Mouse (Mus musculus): ENCODE measurements at regions not wholly inside any gene's neighbourhood (a gene's known extent, or its start where the extent isn't known, plus 50 kb on each side); places are given as distances from the start of the nearest gene placed in this dataset.
A peak's percentile ranks its signal among the peaks of the same experiment; 100 is the strongest.

- no peak for DNase-seq (ENCODE audit: low spot score)
Observed at GRCm38 (mm10) chr19:14343890-14344289, 254.0 kb downstream of the Tle4 start.

- no peak for DNase-seq (ENCODE audit: low spot score)
Observed at GRCm38 (mm10) chr19:14344467-14344866, 253.4 kb downstream of the Tle4 start.

- DNase-seq (ENCODE audit: low spot score) = no peak
Observed at GRCm38 (mm10) chr19:14347026-14347425, 250.8 kb downstream of the Tle4 start.

DNA sequence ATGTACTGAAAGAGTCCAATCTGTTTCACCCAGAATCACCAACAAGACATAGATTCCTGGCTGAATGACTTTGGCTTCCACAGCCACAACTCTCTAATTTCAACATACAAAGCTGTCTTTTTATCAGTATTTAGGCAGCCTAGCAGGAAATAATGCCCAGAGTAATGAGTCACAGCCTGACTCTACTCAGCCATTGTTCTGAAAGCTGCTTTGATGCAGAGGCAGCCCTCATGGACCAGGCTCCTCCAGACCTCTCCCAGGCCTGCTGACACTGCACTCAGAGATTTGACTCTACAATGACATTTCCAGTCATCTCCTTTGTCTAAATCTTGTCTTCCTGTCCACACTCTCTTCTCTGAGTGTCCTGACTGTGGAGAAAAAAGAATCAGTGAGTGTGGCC lies 250.4 kb downstream of the Tle4 start:
- no peak for DNase-seq (ENCODE audit: low spot score)

DNA sequence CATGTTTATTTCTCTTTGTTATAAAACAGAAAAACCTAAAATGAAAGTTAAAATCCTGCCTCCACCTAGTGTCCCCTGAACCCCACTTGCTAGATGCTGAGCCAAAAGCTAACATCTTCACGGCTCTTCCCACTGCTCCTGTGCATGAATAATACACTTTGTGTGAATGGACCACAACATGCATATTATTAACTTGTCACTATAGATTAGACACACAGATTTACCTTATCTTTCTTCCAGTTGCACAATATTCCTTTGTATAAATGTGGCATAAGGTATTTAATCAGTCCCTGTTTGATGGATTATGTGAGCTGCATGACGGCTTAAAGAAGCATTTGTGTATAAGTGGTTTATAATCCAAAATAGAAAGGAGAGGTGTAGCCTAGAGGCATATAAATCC lies 248.1 kb downstream of the Tle4 start:
- no peak for DNase-seq (ENCODE audit: low spot score)

DNA sequence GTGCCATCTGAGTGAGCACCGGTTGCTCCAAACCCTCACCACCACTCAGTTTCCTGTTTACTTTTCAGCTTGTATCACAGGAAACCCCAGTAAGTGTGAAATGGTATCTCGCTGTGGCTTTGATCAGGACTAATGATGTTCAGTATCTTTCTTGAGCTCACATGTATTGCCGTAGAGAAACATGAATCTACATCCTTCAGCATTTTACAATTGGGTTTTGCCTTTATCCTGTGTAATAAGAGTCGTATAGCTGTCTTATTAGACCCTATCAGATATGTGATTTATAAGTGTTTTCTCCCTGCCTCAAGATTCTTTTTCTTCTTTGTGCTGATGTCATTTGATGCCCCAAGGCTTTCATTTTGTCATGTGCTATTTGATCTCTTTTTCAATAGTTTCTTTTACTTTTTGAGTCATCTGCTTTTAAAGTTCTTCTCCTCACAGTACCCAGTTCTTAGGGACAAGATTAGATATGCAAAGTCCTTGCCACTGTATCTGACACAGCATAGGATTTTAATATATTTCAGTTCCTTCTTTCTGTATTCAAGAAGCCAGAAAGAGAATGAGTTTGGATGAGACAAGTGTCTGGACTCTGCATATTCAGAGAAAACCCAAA lies 246.0 kb downstream of the Tle4 start:
- no peak for DNase-seq (ENCODE audit: low spot score)

- DNase-seq (ENCODE audit: low spot score) = no peak
Observed at GRCm38 (mm10) chr19:14352551-14352950, 245.3 kb downstream of the Tle4 start.

GRCm38 (mm10) chr19:14353151-14353550 lies 244.7 kb downstream of the Tle4 start:
- DNase-seq (ENCODE audit: low spot score) = no peak

- no peak for DNase-seq (ENCODE audit: low spot score)
Observed at GRCm38 (mm10) chr19:14355128-14355527, 242.7 kb downstream of the Tle4 start.

GRCm38 (mm10) chr19:14355946-14356345 lies 241.9 kb downstream of the Tle4 start:
- DNase-seq (ENCODE audit: low spot score) = no peak

DNA sequence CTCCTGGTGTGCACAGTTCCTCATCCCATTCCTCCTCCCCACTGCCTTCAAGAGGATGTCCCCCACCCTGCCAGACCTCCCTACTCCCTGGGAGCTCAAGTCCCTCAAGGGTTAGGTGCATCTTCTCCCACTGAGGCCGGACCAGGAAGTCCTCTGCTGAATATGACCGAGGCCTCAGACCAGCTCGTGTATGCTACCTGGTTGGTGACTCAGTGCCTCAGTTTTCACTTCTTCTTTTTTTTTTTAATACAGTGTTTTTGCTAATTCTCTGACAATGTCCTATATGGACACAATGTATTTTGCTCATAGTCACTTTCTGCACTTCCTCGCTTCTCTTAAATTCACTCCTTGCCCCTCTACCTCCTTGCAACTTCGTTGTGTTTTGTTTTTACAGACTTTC lies 237.2 kb downstream of the Tle4 start:
- no peak for DNase-seq (ENCODE audit: low spot score)

- DNase-seq (ENCODE audit: low spot score) = peak; percentile 52
Observed at GRCm38 (mm10) chr19:14369098-14369604, 228.7 kb downstream of the Tle4 start.

DNA sequence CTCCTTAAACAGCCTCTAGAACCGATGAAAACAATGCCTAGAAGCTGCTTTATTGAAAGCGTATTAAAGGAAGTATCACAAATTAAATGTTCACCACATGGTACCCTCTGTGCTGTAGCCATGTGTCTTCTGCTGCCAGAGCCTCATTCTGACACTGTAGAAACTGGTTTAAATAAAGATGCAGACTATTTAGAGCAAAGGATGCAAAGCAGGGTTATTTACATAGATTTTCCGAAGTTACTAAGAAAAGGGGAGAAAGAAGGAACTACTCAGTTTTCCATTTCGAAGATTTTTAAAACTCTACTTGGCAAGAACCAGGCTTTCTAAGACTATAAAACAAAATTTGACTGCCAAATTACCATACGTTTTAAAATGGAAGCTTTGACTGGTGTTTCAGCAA lies 226.5 kb downstream of the Tle4 start:
- no peak for DNase-seq (ENCODE audit: low spot score)

DNA sequence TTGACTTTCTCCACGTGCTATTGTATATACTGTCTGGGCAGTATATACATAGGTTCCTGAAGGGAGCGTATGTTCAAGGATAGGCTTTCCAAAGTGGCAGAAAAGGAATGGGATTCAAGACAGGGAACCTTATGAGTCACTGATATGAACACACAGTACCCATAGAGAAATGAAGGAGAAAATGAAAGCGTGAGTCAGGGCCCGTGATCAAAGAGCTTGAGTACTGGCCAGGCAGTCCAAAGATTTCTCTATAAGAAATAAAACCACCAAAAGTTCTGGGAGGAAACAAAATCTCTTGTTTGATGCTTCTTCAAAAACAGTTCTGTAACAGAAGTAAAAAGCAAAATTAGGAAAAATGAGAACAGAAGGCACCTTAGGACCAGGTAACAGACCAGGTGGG lies 223.9 kb downstream of the Tle4 start:
- no peak for DNase-seq (ENCODE audit: low spot score)

DNA sequence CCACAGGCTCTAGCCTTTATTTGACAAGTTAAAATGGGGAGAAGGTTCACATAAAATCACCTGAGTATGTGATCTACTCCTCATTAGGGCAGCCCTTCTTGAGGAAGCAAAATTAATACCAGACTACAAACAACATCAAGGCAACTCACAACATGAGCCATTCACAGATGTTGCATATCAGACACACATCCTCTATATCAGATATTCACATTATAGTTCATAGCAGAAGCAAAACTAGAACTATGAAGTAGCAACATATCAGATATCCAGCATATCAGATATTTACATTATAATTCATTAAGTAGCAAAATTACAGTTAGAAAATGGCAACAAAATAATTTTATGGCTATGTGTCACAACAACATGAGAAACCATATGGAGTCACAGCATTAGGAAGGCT lies 217.0 kb downstream of the Tle4 start:
- DNase-seq (ENCODE audit: low spot score) = no peak

DNA sequence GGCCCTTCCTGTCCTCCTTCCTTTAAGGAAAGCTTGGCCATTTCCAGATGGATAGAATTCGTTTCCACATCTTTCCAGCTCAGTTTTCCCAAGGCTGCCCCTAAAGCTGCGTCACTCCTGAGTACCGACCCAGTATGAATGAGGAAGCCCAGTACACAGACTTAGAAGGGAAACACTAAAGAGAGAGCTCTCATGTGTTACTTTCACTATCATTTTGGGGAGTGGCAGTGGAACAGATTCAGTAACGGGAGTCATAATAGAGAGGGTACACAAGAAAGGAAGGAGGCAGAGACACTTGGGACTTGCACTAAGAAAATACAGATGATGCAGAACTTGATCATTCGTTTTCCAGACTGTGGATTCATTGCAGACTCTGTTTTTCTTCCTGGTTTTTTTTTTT lies 210.1 kb downstream of the Tle4 start:
- no peak for DNase-seq (ENCODE audit: low spot score)

- no peak for DNase-seq (ENCODE audit: low spot score)
Observed at GRCm38 (mm10) chr19:14388539-14388938, 209.3 kb downstream of the Tle4 start.

DNA sequence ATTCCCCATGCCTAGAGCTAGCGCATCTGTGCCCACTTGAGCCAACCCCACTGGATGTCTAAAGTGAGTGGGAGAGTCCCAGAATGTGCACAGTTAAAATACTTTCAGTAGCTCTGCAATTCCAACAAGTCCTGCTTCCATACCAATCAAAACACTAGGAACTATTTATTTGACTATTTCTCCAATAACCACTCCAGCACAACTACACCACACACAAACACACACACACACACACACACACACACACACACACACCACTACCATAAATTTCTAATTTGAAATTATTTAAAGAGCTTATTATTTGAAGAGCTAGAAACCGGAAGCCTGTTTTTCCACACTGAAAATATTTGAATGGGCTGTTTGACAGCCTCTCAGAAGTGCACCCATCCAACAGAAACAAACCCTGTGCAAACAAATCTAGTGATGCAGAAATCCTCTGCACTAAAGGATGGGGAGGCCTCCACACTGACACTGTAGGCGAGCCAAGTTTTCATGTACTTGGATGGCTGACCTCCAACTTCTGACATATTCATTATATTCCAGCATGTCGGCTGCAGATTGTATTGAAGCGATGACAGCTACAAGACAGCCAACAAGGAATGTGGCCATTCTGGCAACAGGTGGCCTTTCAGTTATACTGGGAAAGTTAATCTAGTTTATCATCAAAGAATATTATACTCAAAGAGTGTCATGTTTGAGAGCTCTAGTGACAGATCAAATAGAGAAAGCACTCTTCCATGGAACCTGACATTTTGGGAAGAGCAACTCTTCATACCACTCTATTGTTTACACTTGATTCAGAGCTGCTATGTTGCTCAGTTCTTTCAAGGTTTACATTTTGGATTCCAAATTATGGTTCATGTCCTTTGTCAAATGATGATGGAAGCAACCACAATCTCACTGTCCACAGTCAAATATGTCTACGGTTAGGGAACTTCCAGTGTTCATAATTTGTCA lies 207.7 kb downstream of the Tle4 start:
- DNase-seq (ENCODE audit: low spot score) = no peak

GRCm38 (mm10) chr19:14390914-14391313 lies 206.9 kb downstream of the Tle4 start:
- no peak for DNase-seq (ENCODE audit: low spot score)
